Mouse (Mus musculus) bone marrow, adult 2 months (tissue): ENCODE data around the gene Mef2c.

Source experiments
- CTCF ChIP-seq: fragments of 200-500 bp; IDR thresholded peaks from 2 replicates; pipeline ENCODE4 v1.5.1; 2011; ENCODE audit warnings: low read length, control low read depth; ENCODE audit not compliant: control insufficient read depth, insufficient read depth
- POLR2A ChIP-seq: fragments of 200-500 bp; IDR thresholded peaks from 2 replicates; pipeline ENCODE4 v1.6.1; 2011; ENCODE audit warnings: low read depth, mild to moderate bottlenecking, control low read depth, low read length, borderline replicate concordance; ENCODE audit not compliant: control insufficient read depth

GRCm38 (mm10) chr13:83585359-83585758 lies 81.5 kb downstream of the Mef2c start:
- no peak for TF ChIP-seq CTCF
- TF ChIP-seq POLR2A, result no peak
